Mouse (Mus musculus) kidney, embryonic 15.5 days (tissue): ENCODE data around the gene Zfp629. TPM values are rescaled to one million over a fixed set of nuclear protein-coding genes. Genes with fewer than 3 reads are reported as not detected.

Experiments
- ATAC-seq: fragments of 200-750 bp; cut with Nextera tagmentation; replicated peaks from 2 replicates; pipeline ENCODE4 v1.8.0; 2017; ENCODE audit warnings: moderate TSS enrichment; ENCODE audit not compliant: low FRiP score
- H3K27ac ChIP-seq: fragments of 300-500 bp; sonication (generic); 2 replicates; pipeline ENCODE4 v1.5.1; 2015; ENCODE audit warnings: mild to moderate bottlenecking, inconsistent platforms
- H3K27me3 ChIP-seq: fragments of 300-500 bp; sonication (generic); 2 replicates; pipeline ENCODE4 v1.6.1; 2015; ENCODE audit warnings: inconsistent platforms
- H3K36me3 ChIP-seq: fragments of 300-500 bp; sonication (generic); 2 replicates; pipeline ENCODE4 v1.6.1; 2015; ENCODE audit warnings: inconsistent platforms
- H3K4me1 ChIP-seq: fragments of 300-500 bp; sonication (generic); 2 replicates; pipeline ENCODE4 v1.6.1; 2015; ENCODE audit warnings: inconsistent platforms
- H3K4me2 ChIP-seq: fragments of 300-500 bp; sonication (generic); 2 replicates; pipeline ENCODE4 v1.6.1; 2015; ENCODE audit warnings: moderate library complexity, mild to moderate bottlenecking, inconsistent platforms
- H3K4me3 ChIP-seq: fragments of 300-500 bp; sonication (generic); replicated peaks from 2 replicates; pipeline ENCODE4 v1.5.1; 2015; ENCODE audit warnings: mild to moderate bottlenecking, inconsistent platforms
- H3K9ac ChIP-seq: fragments of 300-500 bp; sonication (generic); 2 replicates; pipeline ENCODE4 v1.6.1; 2015; ENCODE audit warnings: mild to moderate bottlenecking, inconsistent platforms
- H3K9me3 ChIP-seq: fragments of 300-500 bp; sonication (generic); replicated peaks from 2 replicates; pipeline ENCODE4 v1.6.1; 2016; ENCODE audit warnings: inconsistent platforms
- WGBS: fragments of 180-500 bp; shearing (Covaris S2); methylation state at CpG from one replicate; pipeline ENCODE4 v1.1.7; 2015; ENCODE audit warnings: mixed read lengths; 5-methylcytosine and 5-hydroxymethylcytosine counted together
- polyA plus RNA-seq: library from polyadenylated mRNA; unstranded; fragments of >200 nt; fragmentation: Nextera tagmentation; extraction: Ambion mirVana; gene quantifications from 2 replicates; pipeline ENCODE4 v1.2.1, GENCODE M21; 2015

Gene Zfp629
- polyA plus RNA-seq, 1 experiment from 2014 or later = 18.9 TPM

GRCm38 (mm10) chr7:127588011-127588871, 27.4 kb downstream of the Zfp629 start, which contains the start of the genes Ccdc189 and Rnf40:
Gene Ccdc189 (minus strand): TSS chr7:127588595.
Gene Rnf40 (plus strand): TSS chr7:127588767.
- H3K4me2 ChIP-seq = peak within 1 kb of the TSS; percentile 78
- peak; percentile 98 for ATAC-seq
- H3K27me3 ChIP-seq = no peaks in the 10 kb centered on the region
- WGBS = under 1% methylated on average over 50 of the region's 50 CpGs
- H3K36me3 ChIP-seq = peaks cover 62% of the 10 kb centered on the region
- H3K4me1 ChIP-seq = peaks cover 19% of the 10 kb centered on the region
- peak within 1 kb of the TSS; percentile 83 for H3K27ac ChIP-seq
- H3K9ac ChIP-seq = peak within 1 kb of the TSS; percentile 83
- peak within 1 kb of the TSS; percentile 84 for H3K4me3 ChIP-seq
- no peaks in the 10 kb centered on the region for H3K9me3 ChIP-seq

- Histone ChIP-seq H3K36me3 (peaks cover 62% of the 10 kb centered on the region), H3K27ac (peak overlapping the region; percentile 83), H3K4me2 (peak overlapping the region; percentile 78), H3K9me3 (no peaks in the 10 kb centered on the region), H3K9ac (peak overlapping the region; percentile 49), H3K4me1 (peaks cover 19% of the 10 kb centered on the region), H3K27me3 (no peaks in the 10 kb centered on the region), H3K4me3 (peak overlapping the region; percentile 84)
- ATAC-seq = no peak
- 66% methylated on average over 5 of the region's 5 CpGs for WGBS
Measured at GRCm38 (mm10) chr7:127587196-127587595, 28.4 kb downstream of the Zfp629 start.

- Histone ChIP-seq H3K4me1 (peaks cover 19% of the 10 kb centered on the region), H3K27me3 (no peaks in the 10 kb centered on the region), H3K9me3 (no peaks in the 10 kb centered on the region), H3K36me3 (peaks cover 62% of the 10 kb centered on the region), H3K27ac (no peak overlapping the region), H3K4me3 (no peak overlapping the region), H3K4me2 (no peak overlapping the region), H3K9ac (no peak overlapping the region)
- ATAC-seq = no peak
- 86% methylated on average over 6 of the region's 6 CpGs for WGBS
Measured at GRCm38 (mm10) chr7:127586149-127586548, 29.4 kb downstream of the Zfp629 start.

- H3K27me3 ChIP-seq = no peaks in the 10 kb centered on the region
- H3K4me3 ChIP-seq = no peak overlapping the region
- H3K4me2 ChIP-seq = no peak overlapping the region
- no peak for ATAC-seq
- no peak overlapping the region for H3K9ac ChIP-seq
- H3K27ac ChIP-seq = no peak overlapping the region
- H3K4me1 ChIP-seq = peaks cover 19% of the 10 kb centered on the region
- no peaks in the 10 kb centered on the region for H3K9me3 ChIP-seq
- H3K36me3 ChIP-seq = peaks cover 62% of the 10 kb centered on the region
- WGBS = 90% methylated on average over 7 of the region's 7 CpGs
Measured at GRCm38 (mm10) chr7:127585031-127585430, 30.6 kb downstream of the Zfp629 start.

GRCm38 (mm10) chr7:127583260-127583659, 32.3 kb downstream of the Zfp629 start:
- Histone ChIP-seq H3K9me3 (no peaks in the 10 kb centered on the region), H3K4me1 (peaks cover 9% of the 10 kb centered on the region), H3K4me3 (no peak overlapping the region), H3K27ac (no peak overlapping the region), H3K4me2 (no peak overlapping the region), H3K27me3 (no peaks in the 10 kb centered on the region), H3K36me3 (peaks cover 71% of the 10 kb centered on the region), H3K9ac (no peak overlapping the region)
- 85% methylated on average over 6 of the region's 6 CpGs for WGBS
- ATAC-seq = no peak

GRCm38 (mm10) chr7:127574115-127574514, 41.5 kb downstream of the Zfp629 start:
- H3K4me2 ChIP-seq = peak overlapping the region; percentile 88
- peaks cover 36% of the 10 kb centered on the region for H3K36me3 ChIP-seq
- 18% methylated on average over 7 of the region's 7 CpGs for WGBS
- peak overlapping the region; percentile 81 for H3K9ac ChIP-seq
- H3K4me3 ChIP-seq = peak overlapping the region; percentile 86
- peak overlapping the region; percentile 86; the same call in 1 of the 2 replicates for H3K27ac ChIP-seq
- no peaks in the 10 kb centered on the region for H3K27me3 ChIP-seq
- no peak for ATAC-seq
- no peaks in the 10 kb centered on the region for H3K9me3 ChIP-seq
- peaks cover 25% of the 10 kb centered on the region for H3K4me1 ChIP-seq

GRCm38 (mm10) chr7:127573503-127574008, 42.0 kb downstream of the Zfp629 start:
- Histone ChIP-seq H3K4me3 (peak overlapping the region; percentile 86), H3K27ac (peak overlapping the region; percentile 86), H3K4me1 (peaks cover 25% of the 10 kb centered on the region), H3K4me2 (peak overlapping the region; percentile 88), H3K36me3 (peaks cover 37% of the 10 kb centered on the region), H3K9me3 (no peaks in the 10 kb centered on the region), H3K27me3 (no peaks in the 10 kb centered on the region), H3K9ac (peak overlapping the region; percentile 81)
- WGBS = under 1% methylated on average over 28 of the region's 28 CpGs
- ATAC-seq = peak; percentile 71

- Histone ChIP-seq H3K27me3 (no peaks in the 10 kb centered on the region), H3K27ac (peak within 1 kb of the TSS; percentile 86), H3K36me3 (peaks cover 35% of the 10 kb centered on the region), H3K4me2 (peak within 1 kb of the TSS; percentile 88), H3K4me3 (peak within 1 kb of the TSS; percentile 86), H3K9me3 (no peaks in the 10 kb centered on the region), H3K9ac (peak within 1 kb of the TSS; percentile 81), H3K4me1 (peaks cover 25% of the 10 kb centered on the region)
- WGBS = under 1% methylated on average over 17 of the region's 17 CpGs
- peak; percentile 98 for ATAC-seq
Measured at GRCm38 (mm10) chr7:127572895-127573471, 42.6 kb downstream of the Zfp629 start, which contains the start of gene Phkg2. Gene Phkg2 (plus strand): TSS chr7:127573340.

- no peaks in the 10 kb centered on the region for H3K27me3 ChIP-seq
- 69% methylated on average over 6 of the region's 6 CpGs for WGBS
- H3K4me1 ChIP-seq = no peaks in the 10 kb centered on the region
- no peak overlapping the region for H3K4me2 ChIP-seq
- H3K4me3 ChIP-seq = no peak overlapping the region
- no peak overlapping the region for H3K9ac ChIP-seq
- peaks cover 86% of the 10 kb centered on the region for H3K36me3 ChIP-seq
- no peak overlapping the region for H3K27ac ChIP-seq
- no peak for ATAC-seq
- H3K9me3 ChIP-seq = no peaks in the 10 kb centered on the region
Measured at GRCm38 (mm10) chr7:127564381-127565150, 51.0 kb downstream of the Zfp629 start.

GRCm38 (mm10) chr7:127561340-127561858, 54.2 kb downstream of the Zfp629 start, which contains the start of gene Tmem265:
Gene Tmem265 (plus strand): TSS chr7:127561390.
- H3K9ac ChIP-seq = no peak within 1 kb of the TSS
- WGBS = 92% methylated on average over 5 of the region's 5 CpGs
- no peak within 1 kb of the TSS for H3K4me3 ChIP-seq
- ATAC-seq = no peak
- H3K4me1 ChIP-seq = no peaks in the 10 kb centered on the region
- no peaks in the 10 kb centered on the region for H3K27me3 ChIP-seq
- H3K4me2 ChIP-seq = no peak within 1 kb of the TSS
- H3K36me3 ChIP-seq = peaks cover 91% of the 10 kb centered on the region
- H3K27ac ChIP-seq = no peak within 1 kb of the TSS
- no peaks in the 10 kb centered on the region for H3K9me3 ChIP-seq

GRCm38 (mm10) chr7:127560580-127560979, 55.0 kb downstream of the Zfp629 start:
- no peaks in the 10 kb centered on the region for H3K27me3 ChIP-seq
- H3K9ac ChIP-seq = no peak overlapping the region
- H3K9me3 ChIP-seq = no peaks in the 10 kb centered on the region
- H3K4me2 ChIP-seq = no peak overlapping the region
- H3K27ac ChIP-seq = no peak overlapping the region
- no peak for ATAC-seq
- WGBS = 90% methylated on average over 11 of the region's 11 CpGs
- H3K4me1 ChIP-seq = no peaks in the 10 kb centered on the region
- no peak overlapping the region for H3K4me3 ChIP-seq
- peaks cover 92% of the 10 kb centered on the region for H3K36me3 ChIP-seq
